Mouse (Mus musculus) gastrocnemius, adult 8-10 months (tissue): ENCODE measurements around the gene Foxp2. TPM values are rescaled to one million over a fixed set of nuclear protein-coding genes. Genes with fewer than 3 reads are reported as not detected.

Experiments
- DNase-seq, 2 experiments: peaks; one replicate each; pipeline ENCODE4 v3.0.0; 2022; ENCODE audit warnings: low spot score in 2 of 2
- total RNA-seq, 4 experiments: library from RNA; stranded (reverse); gene quantifications; 2 replicates each; pipeline ENCODE4 v1.2.4; 2022

Foxp2 gene
- total RNA-seq, 4 experiments from 2014 or later = 1.7 to 3.6 (median 2.5) TPM

- no peak for DNase-seq
Observed at GRCm38 (mm10) chr6:15101548-15101947, 200.4 kb downstream of the Foxp2 start.

DNA sequence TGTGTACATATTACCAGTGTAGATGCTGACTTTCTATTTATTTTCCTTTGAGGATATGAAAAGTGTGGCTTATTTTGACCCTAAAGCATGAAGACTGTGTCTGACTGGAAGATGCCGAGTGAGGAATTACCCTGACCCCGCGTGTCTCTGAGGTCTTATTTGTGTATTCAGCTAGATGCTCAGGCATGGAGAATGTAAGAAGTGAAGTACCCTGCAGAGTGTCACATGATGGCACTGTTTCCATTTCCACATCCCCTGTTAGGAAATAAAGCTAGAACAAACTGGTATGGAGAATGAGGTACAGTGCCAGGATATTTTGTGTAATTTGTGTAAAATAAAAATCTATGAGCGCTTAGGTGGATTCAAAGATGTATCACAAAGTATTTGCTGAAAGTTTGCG lies 219.8 kb downstream of the Foxp2 start:
- no peak for DNase-seq

DNA sequence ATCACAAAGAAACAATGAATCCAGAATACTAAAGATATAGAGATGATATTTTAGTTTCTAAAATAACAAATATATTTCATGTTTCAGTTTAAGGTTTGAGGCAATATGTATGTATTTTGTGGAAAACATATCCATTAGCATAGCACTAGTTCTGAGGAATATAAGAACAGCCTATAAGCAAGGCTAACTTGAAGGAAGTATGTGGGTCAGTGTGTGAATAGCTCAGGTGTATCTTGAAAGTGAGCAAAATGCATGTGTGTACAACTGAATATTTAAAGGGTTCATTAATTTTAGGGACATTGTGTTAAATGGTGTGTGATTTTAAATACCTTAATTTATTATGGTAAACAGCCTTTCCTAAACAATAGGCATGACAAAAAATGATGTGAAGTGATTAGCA lies 220.2 kb downstream of the Foxp2 start:
- DNase-seq = no peak

GRCm38 (mm10) chr6:15130142-15130541 lies 229.0 kb downstream of the Foxp2 start:
- no peak for DNase-seq

GRCm38 (mm10) chr6:15142094-15142493 lies 240.9 kb downstream of the Foxp2 start:
- DNase-seq = no peak

DNA sequence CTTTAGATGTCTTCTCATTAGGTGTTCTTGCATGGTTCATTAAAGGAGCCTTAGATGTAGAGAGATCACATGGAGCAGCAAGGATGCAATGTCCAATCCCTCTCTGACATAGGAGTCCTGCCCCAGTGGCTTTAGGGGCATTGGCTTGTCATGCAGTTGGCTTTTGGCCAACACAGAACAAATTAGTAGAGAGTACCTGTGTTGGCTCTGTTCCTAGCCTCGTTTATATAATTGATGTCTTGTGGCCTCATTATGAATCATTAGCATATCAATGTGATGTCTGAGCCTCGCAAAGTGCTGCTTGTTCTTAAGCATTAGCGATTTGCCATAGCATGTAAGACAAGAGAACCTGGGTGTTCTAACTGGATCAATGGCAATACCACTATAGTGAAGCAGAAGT lies 250.5 kb downstream of the Foxp2 start:
- DNase-seq = no peak

DNA sequence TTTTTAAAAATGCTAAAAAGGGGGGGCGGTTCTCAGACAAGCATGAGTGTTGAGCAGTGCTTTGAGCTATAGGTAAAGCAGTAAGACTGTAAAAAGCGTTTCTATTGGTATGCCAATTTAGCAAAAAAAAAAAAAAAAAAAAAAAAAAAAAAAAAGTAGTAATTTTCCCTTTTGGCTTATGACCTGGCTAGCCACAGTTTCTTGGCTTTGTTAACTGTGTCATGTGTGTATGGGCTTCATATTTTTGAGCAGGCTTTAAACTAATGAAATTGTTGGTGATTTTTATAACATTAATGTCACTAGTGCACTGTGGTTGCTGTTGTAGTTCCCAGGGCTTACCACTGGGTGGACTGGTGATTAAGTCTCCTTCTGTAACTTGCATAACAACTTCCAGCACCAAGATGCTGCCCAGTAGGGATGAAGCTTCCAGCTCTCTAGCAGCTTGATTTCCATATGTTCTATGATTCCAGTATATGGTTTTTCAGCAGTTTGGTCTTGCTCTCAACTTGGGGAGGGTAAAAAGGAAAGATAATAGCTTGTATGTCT lies 262.4 kb downstream of the Foxp2 start:
- DNase-seq = no peak

- DNase-seq = no peak
Observed at GRCm38 (mm10) chr6:15176754-15177153, 275.6 kb downstream of the Foxp2 start.

GRCm38 (mm10) chr6:15192877-15193276 lies 291.7 kb downstream of the Foxp2 start:
- no peak for DNase-seq

- DNase-seq = no peak
Observed at GRCm38 (mm10) chr6:15242176-15242942, 341.2 kb downstream of the Foxp2 start.

DNA sequence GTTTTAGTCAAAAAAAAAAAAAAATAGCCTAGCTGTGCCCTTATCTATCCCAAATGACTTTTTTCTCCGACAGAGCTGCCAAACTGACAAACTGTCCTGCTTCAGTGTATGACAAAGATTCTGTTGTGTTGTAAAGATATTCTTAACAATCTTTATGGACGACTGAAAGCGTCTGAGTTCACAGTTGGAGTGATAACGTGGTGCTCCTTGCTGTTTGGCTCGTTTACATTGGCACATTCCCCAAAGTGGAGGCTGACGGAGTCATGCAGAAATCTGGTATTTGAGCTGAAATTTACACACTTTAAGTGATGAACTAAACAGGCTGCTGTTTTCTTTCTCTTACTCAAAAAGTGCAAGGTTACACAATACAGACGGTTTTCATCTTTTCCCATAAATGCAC lies 356.2 kb downstream of the Foxp2 start:
- no peak for DNase-seq

- DNase-seq = no peak
Observed at GRCm38 (mm10) chr6:15257893-15258292, 356.7 kb downstream of the Foxp2 start.

GRCm38 (mm10) chr6:15268136-15268535 lies 367.0 kb downstream of the Foxp2 start:
- DNase-seq = no peak

DNA sequence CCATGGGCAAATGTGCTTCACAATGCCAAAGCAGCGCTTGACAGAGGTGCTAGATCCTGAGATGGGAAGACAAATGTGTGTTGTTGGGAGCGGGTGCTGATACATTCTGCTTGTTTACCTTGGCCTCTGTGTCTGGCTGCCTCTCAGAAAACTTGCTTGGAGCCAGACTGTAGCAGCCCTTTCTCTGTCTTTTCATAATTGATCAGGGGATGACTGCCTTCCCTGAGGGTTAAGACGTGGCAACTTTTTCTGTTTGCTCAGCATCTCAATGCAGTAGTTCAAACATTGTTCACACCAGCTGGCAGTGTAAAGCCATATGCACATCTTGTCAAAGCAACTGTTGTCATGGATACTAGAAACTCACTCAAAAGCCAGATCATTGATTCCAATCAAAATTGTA lies 384.1 kb downstream of the Foxp2 start:
- DNase-seq = no peak

- no peak for DNase-seq
Observed at GRCm38 (mm10) chr6:15294081-15294480, 392.9 kb downstream of the Foxp2 start.

- DNase-seq = no peak
Observed at GRCm38 (mm10) chr6:15299279-15299678, 398.1 kb downstream of the Foxp2 start.

GRCm38 (mm10) chr6:15310671-15311070 lies 409.5 kb downstream of the Foxp2 start:
- no peak for DNase-seq

DNA sequence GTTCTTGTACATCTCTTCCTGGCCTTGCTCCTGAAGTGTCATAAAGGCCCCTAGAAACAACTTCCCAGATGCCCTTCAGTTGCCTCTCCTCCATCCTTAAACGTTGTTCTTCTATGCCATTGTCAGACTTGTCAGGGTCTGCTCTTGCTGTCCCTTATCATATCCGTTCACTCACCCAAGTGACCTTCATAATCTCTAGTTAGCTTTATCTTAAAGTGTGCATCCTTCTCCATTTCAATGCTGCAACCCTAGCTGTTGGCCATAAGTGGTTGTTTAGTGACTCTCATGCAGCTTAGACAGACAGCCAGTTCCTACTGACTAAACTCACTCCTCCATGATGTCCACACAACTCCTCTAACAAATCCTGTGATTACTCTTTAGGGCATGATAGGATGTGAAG lies 415.8 kb downstream of the Foxp2 start:
- no peak for DNase-seq

GRCm38 (mm10) chr6:15318343-15318742 lies 417.2 kb downstream of the Foxp2 start:
- no peak for DNase-seq

GRCm38 (mm10) chr6:15321551-15321974 lies 420.4 kb downstream of the Foxp2 start:
- DNase-seq = no peak

DNA sequence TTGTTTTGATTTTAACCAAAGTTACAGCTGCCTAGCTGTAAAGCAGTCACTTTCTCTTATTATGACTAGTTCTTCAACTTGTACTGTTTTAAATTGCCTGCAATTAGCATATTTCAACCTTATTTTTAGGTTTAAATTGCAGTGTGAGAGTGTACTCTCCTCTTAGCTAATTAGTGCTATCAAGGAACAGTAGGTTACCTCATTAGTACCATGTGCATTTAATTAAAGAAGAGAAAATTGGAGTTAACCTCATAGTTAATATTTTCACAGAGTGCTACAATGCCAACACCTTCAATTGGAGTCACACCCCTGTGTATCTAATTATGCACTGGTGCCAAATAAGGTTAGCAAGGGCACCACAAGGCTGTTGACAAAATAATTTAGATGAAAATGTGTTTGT lies 421.9 kb downstream of the Foxp2 start:
- no peak for DNase-seq

DNA sequence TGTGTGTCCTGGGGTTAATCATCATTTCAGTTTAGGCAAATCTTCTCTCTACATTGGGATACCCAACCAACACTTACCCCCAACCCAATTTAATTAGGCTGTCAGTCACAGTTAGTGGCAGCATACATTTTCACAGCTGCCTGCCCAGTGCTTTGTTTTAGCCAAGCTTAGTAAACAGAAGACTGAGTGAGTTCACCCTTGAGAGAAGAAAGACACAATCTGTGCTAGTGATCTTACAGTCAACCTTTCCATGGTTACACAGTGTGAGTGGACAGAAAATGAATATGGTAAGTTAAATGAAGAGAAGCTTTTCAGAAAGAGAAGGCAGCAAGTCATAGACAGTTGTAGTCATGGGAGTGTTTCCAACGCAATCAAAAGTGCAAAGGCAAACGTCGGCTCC lies 446.6 kb downstream of the Foxp2 start:
- DNase-seq = no peak

- no peak for DNase-seq
Observed at GRCm38 (mm10) chr6:15355852-15356251, 454.7 kb downstream of the Foxp2 start.
